Mouse (Mus musculus): ENCODE data around the gene Ywhab.
A peak's percentile ranks its signal among the peaks of the same experiment; 100 is the strongest.

The Ywhab gene

GRCm38 (mm10) chr2:163994654-163994976 lies at the start of gene Ywhab:
Gene Ywhab (plus strand): TSS chr2:163994960.
- no peak for DNase-seq (ENCODE audit: low spot score in 2 of 2)

- DNase-seq (ENCODE audit: low spot score in 2 of 2) = no peak
These were observed 48.5 kb upstream of the Ywhab start for GRCm38 (mm10) chr2:163946221-163946620.

- no peak for DNase-seq (ENCODE audit: low spot score in 2 of 2)
These were observed 46.8 kb upstream of the Ywhab start for GRCm38 (mm10) chr2:163947976-163948375.

- peak; percentile 69 to 72 for DNase-seq (ENCODE audit: low spot score in 2 of 2)
These were observed 43.0 kb upstream of the Ywhab start for GRCm38 (mm10) chr2:163951770-163952169.

GRCm38 (mm10) chr2:163953622-163954310 lies 41.0 kb upstream of the Ywhab start:
- no peak for DNase-seq (ENCODE audit: low spot score in 2 of 2)

- no peak for DNase-seq (ENCODE audit: low spot score in 2 of 2)
These were observed 29.9 kb upstream of the Ywhab start for GRCm38 (mm10) chr2:163964606-163965560.

GRCm38 (mm10) chr2:163965706-163966105 lies 29.1 kb upstream of the Ywhab start:
- no peak for DNase-seq (ENCODE audit: low spot score in 2 of 2)

GRCm38 (mm10) chr2:163968581-163968980 lies 26.2 kb upstream of the Ywhab start:
- DNase-seq (ENCODE audit: low spot score in 2 of 2) = peak; percentile 70 to 83

- no peak for DNase-seq (ENCODE audit: low spot score in 2 of 2)
These were observed 24.4 kb upstream of the Ywhab start for GRCm38 (mm10) chr2:163970326-163970725.

GRCm38 (mm10) chr2:163974056-163974455 lies 20.7 kb upstream of the Ywhab start:
- no peak for DNase-seq (ENCODE audit: low spot score in 2 of 2)

- DNase-seq (ENCODE audit: low spot score in 2 of 2) = no peak
These were observed 18.3 kb upstream of the Ywhab start for GRCm38 (mm10) chr2:163976448-163976847.

- DNase-seq (ENCODE audit: low spot score in 2 of 2) = no peak
These were observed 7.5 kb upstream of the Ywhab start for GRCm38 (mm10) chr2:163987233-163987632.

GRCm38 (mm10) chr2:163992871-163993270 lies 1.9 kb upstream of the Ywhab start:
- DNase-seq (ENCODE audit: low spot score in 2 of 2) = no peak

- peak; percentile 97 to 98 for DNase-seq (ENCODE audit: low spot score in 2 of 2)
These were observed 460 bp downstream of the Ywhab start for GRCm38 (mm10) chr2:163994977-163995862.

- DNase-seq (ENCODE audit: low spot score in 2 of 2) = no peak
These were observed 1.5 kb downstream of the Ywhab start for GRCm38 (mm10) chr2:163996275-163996674.

- DNase-seq (ENCODE audit: low spot score in 2 of 2) = no peak
These were observed 2.1 kb downstream of the Ywhab start for GRCm38 (mm10) chr2:163996899-163997298.

GRCm38 (mm10) chr2:163998981-163999380 lies 4.2 kb downstream of the Ywhab start:
- no peak for DNase-seq (ENCODE audit: low spot score in 2 of 2)

GRCm38 (mm10) chr2:164002637-164003036 lies 7.9 kb downstream of the Ywhab start:
- no peak for DNase-seq (ENCODE audit: low spot score in 2 of 2)

- no peak for DNase-seq (ENCODE audit: low spot score in 2 of 2)
These were observed 9.7 kb downstream of the Ywhab start for GRCm38 (mm10) chr2:164004503-164004902.

- no peak for DNase-seq (ENCODE audit: low spot score in 2 of 2)
These were observed 12.2 kb downstream of the Ywhab start for GRCm38 (mm10) chr2:164006932-164007331.

GRCm38 (mm10) chr2:164007547-164007946 lies 12.8 kb downstream of the Ywhab start:
- no peak for DNase-seq (ENCODE audit: low spot score in 2 of 2)

GRCm38 (mm10) chr2:164007987-164008545 lies 13.3 kb downstream of the Ywhab start:
- DNase-seq (ENCODE audit: low spot score in 2 of 2) = no peak
